Mouse (Mus musculus): ENCODE results near the gene Pml.
"Not testable (repeated sequence)": the region's sequence is repeated elsewhere in the genome, so short reads cannot be mapped to it uniquely, and the experiment has no call there.

Gene Pml

DNA sequence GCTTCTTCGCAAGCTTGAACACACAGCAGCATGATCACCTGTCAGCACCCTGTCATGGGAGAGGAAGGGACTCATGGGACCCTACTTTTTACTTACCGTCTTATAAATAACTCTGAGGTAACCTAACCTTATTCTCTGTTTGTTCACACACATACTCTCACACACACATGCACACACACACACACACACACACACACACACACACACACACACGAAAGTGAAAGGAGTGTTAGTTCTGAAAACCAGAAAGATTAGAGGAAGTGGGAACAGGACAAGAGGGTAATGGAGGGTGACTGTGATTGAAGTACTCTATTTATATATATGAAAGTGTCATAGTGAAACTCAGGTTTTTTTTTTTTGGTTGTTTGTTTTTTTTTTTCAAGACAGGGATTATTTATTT is 21.5 kb upstream of the Pml start:
- no peak for DNase-seq

DNA sequence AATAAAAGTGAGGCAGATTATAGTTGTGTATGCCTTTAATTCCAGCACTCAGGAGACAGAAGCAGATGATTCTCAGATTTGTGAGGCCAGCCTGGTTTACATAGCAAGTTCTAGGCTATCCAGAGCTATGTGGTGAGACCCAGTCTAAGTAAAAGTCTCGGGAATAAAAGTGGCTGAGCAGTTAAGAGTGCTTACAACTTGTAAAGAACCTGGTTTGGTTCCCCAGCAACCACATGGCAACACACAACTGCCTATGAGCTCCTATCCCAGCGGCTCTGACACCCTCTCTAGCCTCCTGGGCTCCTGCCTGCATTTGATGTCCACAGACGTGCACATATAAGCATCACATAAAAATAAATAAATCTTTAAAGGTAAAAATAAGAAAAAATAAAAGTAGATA is 20.5 kb upstream of the Pml start:
- DNase-seq, result no peak

DNA sequence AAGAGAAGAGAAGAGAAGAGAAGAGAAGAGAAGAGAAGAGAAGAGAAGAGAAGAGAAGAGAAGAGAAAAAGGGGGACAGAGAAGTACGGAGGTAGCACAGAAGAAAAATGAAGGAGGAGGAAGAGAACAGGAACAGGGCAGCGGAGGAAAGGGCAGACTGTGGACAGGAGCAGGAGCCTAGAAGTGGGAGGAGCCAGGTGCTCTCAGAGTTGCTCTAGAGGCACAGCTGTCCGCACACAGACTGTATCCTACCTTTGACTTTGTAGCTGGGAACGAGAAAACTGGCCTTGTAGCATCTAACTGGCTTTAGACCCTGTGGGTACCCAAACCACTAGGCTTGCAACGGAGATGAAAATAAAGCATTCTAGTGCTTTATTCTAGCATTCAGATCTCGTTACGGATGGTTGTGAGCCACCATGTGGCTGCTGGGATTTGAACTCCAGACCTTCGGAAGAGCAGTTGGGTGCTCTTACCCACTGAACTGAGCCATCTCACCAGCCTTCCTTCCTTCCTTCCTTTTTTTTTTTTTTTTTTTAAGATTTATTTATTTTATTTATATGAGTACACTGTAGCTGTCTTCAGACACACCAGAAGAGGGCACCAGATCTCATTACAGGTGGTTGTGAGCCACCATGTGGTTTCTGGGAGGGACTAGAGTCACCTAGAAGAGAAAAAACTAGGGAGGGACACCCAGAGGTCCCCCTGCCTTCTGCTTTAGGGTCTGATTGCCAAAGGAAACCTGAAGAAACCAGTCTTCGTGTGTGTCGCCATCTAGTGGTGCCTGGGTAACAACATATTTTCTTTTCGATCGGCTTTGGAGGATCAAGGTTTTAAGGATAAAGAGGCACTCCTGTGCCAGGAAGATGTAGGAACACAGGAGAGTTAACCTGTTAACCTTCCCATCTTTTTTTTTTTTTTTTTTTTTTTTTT is 19.1 kb upstream of the Pml start:
- no peak for DNase-seq

DNA sequence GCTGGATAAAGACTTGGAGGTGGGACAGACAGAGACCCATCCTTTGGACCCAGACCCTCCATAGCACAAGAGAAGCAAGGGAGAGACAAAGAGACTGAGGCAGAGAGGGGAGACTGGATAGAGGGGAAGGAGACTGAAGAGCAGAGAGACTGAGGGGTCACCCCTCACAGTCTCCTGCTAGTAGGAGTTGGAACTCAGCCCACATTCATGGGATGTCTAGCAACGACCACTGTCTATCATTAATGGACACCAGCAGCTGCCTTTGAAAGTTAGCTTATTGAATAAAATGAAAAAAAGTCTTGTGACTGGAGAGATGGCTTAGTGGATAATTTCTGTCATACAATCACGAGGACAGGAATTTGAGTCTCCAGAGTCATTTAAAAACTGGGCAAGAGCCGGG is 17.5 kb upstream of the Pml start:
- DNase-seq, result no peak

DNA sequence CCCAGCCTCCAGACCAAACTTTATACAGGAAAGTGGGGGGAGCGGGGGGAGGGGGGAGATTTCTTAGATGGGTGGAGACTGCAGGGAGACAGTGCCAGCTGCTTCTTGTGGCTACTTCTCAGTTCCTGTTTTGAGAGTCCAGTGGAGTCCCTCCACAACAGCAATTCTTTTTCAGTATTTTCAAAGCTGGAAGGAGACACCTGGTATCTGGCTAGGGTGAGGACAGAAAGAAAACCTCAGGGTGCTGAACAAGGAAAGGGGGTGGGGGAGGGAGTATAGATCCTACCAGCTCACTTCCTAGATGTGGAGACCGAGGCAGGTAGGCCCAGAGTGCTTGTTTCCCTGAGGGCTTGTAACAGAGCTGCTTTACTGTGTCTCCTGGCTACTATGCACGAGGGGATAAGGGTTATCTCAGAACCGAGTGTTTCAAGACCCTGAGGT is 17.0 kb upstream of the Pml start:
- DNase-seq, result no peak

DNA sequence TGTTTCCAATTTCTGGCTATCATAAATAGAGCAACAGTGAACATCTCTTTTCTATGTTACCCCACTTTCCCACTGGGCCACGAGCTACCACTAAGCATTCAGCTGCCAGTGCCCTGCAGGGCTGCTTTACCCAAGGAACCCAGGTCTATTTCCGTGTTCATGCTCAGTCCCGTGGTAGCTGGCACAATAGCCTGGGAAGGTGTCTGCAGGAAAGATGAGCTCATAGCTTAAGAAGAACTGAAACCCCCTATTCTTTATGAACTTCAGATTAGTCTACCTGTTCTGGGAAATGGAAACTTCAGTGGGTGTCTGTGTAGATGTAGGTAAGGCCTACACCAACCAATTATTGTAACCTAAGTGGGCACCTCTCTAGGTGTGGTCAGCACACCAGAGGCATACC is 15.8 kb upstream of the Pml start:
- DNase-seq, result no peak

DNA sequence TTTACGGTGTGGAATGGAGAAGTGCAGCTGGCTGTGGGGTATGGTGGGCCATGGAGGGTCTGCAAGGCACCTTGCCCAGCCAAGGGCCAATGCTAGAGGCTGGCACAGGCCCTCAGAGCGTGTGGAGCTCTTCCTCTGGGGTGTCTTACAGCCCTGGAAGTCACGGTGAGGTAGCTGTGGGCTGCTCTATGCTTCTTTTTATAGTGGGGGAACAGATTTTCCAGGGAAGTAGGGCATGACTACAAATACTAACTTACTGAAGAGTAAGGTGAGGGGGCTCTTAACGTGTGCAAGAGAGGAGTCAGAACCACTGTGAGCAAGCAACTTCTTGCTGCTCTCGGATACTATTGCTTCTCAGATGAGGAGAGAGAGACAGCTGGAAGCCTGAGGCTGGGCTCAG is 12.9 kb upstream of the Pml start:
- DNase-seq, result no peak

DNA sequence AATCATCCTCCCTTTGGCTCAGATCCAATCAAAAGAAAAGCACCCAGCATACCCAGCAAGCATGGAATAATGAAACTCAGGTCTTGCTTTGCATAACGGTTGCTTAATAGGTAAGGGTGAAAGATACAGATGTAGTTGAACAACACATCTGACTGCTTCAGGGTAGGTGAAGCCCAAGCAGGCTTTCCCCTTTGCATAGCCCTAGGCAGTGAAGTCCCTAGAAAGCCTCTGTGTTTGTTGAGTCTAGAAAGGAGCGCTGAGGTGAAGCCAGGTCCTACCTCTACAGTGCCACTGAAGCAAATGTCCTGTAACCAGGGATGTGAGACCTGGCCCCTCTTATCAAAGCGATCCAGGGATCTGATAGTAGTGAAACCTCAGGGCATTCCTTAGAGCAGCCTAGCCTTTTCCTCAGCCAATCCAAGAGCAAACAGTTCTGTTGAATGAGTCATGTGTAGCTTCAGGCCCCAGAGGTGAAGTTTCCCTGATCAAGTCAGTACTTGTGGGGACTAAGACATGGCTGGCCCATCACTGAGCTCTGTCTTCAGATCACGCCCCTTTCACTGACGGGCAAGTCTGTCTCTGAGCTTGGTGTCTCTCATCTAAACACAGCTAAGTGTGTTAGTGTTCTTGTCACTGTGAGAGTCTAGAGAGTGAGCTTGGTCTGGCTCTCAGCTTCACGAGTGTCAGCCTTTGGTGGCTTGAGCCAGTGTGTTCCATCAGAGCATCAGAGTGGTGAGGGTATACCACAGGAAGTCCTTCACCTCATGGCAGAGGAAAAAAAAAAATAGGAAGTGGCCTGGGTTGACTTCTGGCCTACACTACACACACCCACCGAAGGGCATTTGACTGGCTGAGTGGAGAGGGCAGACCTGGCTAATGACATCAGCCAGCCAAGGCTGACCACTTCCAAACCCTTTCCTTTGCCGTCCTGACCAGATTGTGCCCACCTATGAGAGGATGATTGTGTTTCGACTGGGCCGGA is 6.4 kb upstream of the Pml start:
- DNase-seq, result no peak

DNA sequence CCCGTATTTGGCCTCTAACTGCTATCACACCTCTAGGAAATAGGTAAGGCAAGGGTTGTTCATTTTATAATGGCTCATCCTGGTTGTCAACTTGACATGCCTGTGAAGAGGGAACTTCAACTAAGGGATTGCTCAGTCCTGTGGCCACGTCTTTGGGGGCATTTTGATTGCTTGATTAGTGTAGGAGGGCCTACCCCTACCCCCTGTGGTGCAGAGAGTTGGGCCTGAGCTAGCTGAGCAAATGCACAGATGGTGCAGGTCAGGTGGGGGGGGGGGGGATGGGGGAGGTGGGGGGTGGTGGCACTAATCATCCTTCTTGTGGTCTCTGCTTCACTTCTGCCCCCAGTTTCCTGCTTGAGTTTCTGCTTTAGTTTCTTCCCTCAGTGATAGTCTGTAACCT is 5.5 kb upstream of the Pml start:
- no peak for DNase-seq

DNA sequence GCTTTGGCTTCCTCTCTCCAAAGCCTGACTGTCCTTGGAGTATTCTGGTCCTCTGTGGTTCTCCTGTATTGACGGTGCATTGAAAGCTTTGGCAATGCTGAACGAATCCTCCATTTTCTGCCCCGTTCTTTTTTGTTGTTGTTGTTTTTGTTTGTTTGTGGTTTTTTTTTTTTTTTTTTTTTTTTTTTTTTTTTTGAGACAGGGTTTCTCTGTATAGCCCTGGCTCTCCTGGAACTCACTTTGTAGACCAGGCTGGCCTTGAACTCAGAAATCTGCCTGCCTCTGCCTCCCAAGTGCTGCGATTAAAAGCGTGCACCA is 4.2 kb upstream of the Pml start:
- not testable (repeated sequence) for DNase-seq

DNA sequence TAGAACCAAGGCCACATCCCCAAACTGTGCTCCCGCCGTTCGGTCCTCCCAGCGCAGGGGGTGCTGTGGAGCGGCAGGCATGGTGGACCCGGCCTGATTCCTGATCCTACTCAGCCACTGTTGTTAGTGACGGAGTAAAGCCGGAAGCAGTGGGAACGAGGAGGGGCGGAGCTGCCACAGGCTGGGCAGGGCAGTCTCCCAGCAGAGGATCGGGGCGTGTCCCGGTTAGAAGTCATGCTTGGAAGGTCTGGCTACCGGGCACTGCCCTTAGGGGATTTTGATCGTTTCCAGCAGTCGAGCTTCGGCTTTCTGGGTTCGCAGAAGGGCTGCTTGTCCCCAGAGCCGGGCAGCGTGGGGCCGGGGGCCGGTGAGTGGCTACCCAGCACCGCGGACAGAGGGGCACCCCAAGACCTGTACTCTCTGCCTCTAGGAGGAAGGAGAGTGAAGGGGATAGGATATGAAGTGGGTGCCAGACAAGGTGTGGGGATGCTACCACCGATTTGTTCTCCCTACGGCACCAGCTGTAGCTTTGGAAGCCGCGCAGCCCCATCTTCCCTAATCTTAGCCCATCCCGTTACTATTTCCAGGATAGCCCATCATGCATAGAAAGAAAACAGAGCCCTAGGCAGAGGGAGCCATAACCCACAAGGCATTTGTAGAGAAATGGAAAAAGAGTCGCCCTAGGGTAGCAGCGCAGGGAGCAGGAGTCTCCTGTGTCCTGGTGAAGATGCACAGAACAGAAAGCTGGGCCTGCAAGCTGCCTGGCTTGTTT is 3.6 kb upstream of the Pml start, which contains the start of gene Stoml1:
Gene Stoml1, plus strand, starts transcription at position 132 of the 772 bp plus-strand sequence.
- DNase-seq, result peak; percentile 91

DNA sequence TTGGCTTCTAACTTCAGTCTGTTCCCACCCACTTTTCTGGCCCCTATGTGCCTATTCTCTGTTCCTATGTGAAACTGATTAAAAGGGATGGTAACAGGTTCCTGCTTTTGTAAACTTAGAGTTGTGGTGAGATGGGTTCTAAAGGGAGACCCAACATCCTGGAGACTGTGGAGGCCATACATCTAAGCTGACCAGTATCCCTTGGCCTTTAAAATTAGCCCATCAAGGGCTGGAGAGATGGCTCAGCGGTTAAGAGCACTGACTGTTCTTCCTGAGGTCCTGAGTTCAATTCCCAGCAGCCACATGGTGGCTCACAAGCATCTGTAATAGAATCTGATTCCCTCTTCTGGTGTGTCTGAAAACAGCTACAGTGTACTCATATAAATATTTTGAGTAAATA is 1.1 kb upstream of the Pml start:
- DNase-seq, result not testable (repeated sequence)

DNA sequence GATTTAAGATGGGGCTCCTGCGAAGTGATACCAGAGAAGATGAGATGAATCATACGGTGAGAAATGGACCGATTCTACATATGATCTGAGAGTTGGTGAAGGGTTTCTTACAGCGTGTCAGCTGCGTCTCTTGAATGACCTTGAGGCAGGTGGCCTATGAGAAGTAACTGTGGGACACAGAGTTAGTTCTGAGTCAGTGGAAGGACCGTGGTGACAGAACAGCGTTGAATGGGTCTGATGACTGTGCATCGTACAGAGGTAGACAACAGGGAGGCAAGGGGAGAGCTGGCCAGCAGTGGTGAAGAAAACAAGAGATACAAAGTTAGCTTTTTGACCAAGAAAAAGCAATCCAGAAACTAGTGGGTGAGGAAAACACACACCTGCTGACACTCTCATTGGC is 736 bp upstream of the Pml start:
- no peak for DNase-seq

DNA sequence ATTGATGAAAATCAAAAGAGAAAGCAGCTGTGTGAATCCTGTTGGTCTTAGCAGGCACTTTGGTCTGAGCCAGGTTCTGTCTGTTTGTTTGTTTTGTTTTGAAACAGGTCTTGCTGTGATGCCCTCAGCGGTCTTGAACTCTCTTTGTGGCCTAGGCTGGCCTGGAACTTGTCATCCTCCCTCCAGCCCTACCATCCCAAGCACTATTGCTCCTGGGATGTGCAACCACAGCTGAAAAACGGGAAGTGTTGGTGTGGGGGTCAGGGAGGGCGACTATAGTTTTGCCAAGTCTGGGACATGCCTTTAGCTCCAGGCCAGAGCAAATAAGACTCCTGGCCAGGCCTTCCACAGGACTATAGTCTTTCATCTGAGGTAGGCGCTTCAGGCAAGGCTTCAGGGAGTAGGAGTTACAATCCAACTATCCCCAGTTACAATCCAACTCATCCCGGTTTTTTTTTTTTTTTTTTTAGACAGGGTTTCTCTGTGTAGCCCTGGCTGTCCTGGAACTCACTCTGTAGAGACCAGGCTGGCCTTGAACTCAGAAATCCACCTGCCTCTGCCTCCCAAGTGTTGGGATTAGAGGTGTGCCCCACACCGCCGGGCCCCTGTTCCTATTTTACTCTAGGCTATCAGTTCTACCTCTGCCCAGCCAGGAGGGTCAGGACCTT is 706 bp downstream of the Pml start:
- DNase-seq, result no peak

DNA sequence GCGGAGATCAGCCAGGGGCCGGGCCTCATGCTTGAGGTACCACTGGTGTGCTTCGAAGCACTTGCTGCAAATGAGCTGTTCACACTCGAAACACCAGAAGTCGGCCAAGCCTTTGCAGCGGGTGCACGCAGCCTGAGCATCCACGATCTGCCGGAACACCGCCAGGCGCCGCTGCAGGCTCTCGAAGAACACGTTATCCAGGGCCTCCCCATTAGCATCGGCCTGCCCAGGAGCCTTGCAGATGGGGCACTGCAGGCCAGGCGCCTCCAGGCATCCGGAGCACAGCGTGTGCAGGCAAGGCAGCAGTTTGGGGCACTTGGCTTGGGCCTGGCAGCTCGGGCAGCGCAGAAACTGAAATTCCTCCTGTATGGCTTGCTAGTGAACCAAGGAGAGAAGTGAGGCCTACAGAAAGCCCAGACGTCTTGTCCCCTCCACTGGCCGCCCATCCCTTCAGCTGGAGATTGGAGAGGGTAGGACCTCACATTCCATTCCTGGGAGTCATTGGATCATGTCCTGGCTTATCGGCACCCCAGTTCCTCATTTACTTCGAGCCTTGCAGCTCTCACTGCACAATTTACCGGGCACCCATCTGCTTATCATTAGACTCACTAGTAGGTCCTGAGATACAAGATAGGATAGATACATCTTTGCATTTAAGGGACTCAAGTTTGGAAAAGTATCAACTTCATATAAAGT is 2.4 kb downstream of the Pml start:
- DNase-seq, result peak; percentile 80

DNA sequence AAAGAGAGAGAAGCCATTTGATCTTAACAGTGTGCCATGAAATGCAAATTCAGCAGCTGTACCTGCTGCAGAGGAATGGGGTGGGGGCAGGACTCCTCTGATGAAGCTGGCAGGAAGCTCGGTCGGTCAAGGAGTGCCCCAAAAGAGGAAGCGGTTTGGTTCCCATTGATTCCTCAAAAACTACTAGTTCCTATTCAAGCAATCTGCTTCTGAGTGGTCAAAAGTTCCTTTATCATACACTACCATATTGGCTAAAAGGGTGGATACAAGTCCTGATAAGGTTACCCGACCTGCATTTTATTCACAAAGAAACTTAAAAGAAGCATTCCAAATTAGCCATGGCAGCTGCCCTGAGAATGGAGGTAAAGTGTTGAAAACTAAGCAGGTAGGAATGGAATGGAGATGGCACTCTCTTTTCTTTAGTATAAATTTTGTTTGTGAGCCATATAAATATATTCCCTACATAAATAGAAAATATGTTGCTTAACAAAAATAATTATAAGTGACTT is 3.4 kb downstream of the Pml start:
- DNase-seq, result no peak

DNA sequence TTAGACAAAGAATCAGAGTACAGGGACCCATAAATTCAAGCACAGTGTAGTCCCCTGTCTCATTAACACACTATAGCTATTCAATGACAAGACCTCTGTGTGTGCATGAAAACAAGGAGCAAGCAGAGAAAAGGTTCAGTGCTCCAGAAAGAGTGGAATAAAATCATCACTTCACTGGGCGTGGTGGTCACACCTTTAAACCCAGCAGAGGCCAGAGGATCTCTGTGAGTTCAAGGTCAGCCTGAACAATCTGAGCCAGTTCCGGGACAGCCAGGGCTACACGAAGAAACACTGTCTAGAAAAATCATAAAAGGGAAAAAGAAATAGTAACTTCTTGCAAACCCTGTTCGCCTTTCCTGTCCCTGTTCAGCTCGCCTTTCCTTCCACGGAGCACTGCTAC is 5.9 kb downstream of the Pml start:
- no peak for DNase-seq

DNA sequence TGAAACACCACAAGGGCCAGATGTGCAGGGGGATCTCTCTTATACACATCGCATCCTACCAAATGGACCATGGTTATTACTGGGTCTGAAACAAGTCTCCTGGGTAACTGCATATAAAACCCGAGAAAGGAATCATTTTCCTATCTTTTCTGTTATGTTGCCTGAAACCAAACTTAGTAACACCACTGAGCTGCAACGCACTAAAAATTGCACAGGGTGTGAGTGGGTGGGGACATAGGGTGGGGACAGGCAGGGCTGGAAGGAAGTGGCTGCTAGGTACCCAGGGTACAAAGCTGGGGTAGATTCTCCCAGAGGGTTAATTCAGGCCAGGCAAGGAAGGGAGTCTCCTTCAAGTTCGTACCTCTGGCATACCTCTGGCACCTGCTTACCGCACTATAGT is 6.9 kb downstream of the Pml start:
- DNase-seq, result no peak

DNA sequence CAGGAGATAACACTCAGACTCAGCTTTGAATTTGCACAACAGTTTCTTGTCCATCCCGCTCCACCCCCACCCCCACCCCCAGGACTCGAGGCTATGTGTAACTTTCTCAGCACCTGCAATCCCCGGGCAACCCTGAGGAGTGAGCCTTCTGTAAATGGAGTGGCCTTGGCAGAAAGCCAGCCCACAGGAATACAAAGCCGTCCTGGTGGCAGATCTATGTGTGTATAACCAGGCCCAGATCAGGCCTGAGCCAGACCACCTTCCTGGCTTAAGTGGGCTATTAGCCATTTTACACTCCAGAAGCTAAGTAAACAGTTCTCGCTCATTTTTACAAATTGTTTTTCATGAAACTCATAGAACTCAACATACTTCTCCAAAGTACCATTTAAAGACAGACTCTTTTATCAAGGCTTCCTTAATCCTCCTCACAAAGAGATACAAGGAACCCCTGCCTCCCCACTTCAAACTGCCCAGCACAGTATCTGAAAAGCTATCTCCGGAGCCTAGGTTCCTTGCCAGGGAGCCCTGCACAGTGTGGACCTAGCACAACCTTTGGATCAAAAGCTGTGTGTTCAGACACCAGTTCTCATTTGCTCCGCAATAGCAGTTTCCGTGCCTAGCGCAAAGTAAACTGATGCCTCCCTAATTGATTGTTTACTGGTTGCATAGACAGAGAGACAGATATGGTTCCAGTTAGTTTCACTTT is 7.7 kb downstream of the Pml start:
- no peak for DNase-seq

DNA sequence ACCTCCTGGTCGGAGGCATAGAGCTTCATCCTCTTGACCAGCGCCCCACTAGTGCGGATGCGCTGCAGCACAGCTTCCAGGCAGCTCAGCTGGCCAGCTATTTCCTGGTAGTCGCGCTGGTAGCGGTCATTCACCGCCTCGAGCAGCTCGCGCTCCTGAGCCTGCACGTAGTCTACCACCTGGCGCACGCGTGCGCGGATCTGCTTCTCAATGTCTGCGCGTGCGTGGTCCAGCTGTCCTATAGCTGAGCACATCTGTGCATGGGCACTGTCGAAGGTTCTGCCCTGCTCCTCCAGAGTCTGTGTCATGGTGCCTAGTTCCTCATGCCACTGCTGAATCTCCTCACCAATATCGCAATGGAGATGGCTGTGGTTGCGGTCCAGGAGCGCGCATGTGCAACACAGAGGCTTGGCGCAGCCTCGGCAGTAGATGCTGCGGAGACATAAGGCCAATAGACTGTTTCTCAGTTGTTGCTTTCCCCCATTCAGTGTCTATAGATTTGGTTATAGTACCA is 15.0 kb downstream of the Pml start:
- DNase-seq, result no peak

DNA sequence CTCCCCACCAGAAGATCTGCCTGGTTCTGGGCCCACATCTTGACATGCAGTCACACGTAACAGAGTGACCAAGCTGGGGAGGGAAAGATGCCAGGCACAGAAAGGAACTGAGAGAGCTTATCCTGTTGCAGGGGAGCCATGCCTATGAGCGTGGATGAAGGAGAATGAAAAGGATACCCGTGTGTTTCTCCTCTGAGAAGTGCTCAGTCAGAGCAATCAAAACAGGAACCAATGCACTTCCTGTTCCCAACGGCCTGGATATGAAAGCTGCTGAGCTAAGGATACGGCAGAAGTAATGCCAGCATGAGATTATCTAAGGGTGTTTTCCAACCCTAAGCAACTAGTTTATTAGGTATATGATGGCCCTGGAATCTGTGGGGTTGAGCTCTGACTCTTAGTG is 17.2 kb downstream of the Pml start:
- DNase-seq, result no peak

Measured in right cerebral cortex, postnatal 25 days (tissue).